Mouse (Mus musculus): Measurements from ENCODE around the gene Ankrd55. TPM values are rescaled to one million over a fixed set of nuclear protein-coding genes. Genes with fewer than 3 reads are reported as not detected.
"Not testable (repeated sequence)": the region's sequence is repeated elsewhere in the genome, so short reads cannot be mapped to it uniquely, and the experiment has no call there.

Ankrd55 gene
- total RNA-seq, 1 experiment, result 0.18 TPM

DNA sequence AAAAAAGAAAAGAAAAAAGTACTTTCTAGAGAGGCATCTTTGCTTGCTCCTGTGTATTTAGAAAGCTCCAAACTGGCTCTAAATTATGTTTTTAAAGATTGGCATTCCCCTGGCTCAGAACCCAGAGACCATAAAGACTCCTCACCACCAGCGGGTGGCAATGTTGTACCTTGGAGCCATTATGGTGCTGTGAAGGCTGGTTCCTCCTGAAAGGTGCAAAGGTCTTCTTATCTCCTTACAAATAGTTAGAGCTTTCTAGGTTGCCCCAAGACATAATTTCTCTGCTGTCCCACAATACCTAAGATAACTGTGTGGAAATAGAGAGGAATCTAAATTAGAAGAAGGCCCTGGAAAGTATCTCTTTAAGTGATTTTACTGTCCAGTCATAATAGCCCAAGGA is 20.4 kb downstream of the Ankrd55 start:
- no peak overlapping the region for H3K27ac ChIP-seq (ENCODE audit: insufficient read depth, low read depth, low read length, poor library complexity, severe bottlenecking)
- no peaks in the 10 kb centered on the region for H3K36me3 ChIP-seq (ENCODE audit: control insufficient read depth, insufficient read depth, low read length, poor library complexity, severe bottlenecking)
- peak; percentile 94 for TF ChIP-seq ZC3H11A (IDR thresholded peaks at IDR 0.05; ENCODE audit: borderline replicate concordance, low read depth, low read length)
- TF ChIP-seq ZNF384 (IDR thresholded peaks at IDR 0.05; ENCODE audit: low read depth, low read length), result no peak
- no peak for TF ChIP-seq MAFK (IDR thresholded peaks at IDR 0.05; ENCODE audit: insufficient read depth, low read depth, low read length)
- TF ChIP-seq HCFC1 (IDR thresholded peaks at IDR 0.05; ENCODE audit: borderline replicate concordance, insufficient read depth, low read length), result no peak
- TF ChIP-seq CHD2 (IDR thresholded peaks at IDR 0.05; ENCODE audit: low read depth, low read length), result no peak
- H3K9me3 ChIP-seq (ENCODE audit: control insufficient read depth, insufficient read depth, low read depth, low read length), result no peaks in the 10 kb centered on the region
- peak; percentile 45 for DNase-seq (ENCODE audit: low read depth, low spot score)
- in situ Hi-C loops (cut with MboI; ENCODE audit: low sequenced_read_pairs in 2 of 2, unreplicated experiment in 2 of 2), result loop anchor here in 1 of 2 experiments (10.0 kb wide), 1 partner anchor 196 kb away; no protein-coding TSS in a partner anchor
- H3K9ac ChIP-seq (ENCODE audit: insufficient read depth, low read depth, low read length, poor library complexity, severe bottlenecking), result no peak overlapping the region
- no peak overlapping the region for H3K4me3 ChIP-seq (ENCODE audit: insufficient read depth in 1 of 2, low read depth in 1 of 2, low read length in 2 of 2, poor library complexity in 1 of 2, severe bottlenecking in 1 of 2)
- no peaks in the 10 kb centered on the region for H3K4me1 ChIP-seq (ENCODE audit: control insufficient read depth in 2 of 2, insufficient read depth in 2 of 2, low read length in 2 of 2, poor library complexity in 1 of 2)

DNA sequence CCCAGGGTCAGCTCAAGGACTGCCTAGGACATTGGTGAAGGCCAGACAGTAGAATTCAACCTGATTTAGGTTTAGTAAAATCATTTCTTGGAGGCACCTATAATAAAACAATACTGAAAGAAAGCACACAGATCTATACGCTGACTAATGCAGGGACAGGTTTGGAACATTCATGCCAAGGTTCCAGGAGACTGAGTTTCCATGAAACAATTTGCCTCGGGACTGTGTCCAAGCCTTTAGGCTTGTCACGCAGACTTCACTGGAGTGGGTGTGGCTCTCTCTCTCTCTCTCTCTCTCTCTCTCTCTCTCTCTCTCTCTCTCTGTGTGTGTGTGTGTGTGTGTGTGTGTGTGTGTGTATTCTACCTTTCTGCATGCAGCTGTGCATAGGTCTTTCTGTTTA is 23.4 kb downstream of the Ankrd55 start:
- H3K4me1 ChIP-seq (ENCODE audit: control insufficient read depth in 2 of 2, insufficient read depth in 2 of 2, low read length in 2 of 2, poor library complexity in 1 of 2); H3K9me3 ChIP-seq (ENCODE audit: control insufficient read depth, insufficient read depth, low read depth, low read length); DNase-seq (ENCODE audit: low read depth, low spot score); H3K4me3 ChIP-seq (ENCODE audit: insufficient read depth in 1 of 2, low read depth in 1 of 2, low read length in 2 of 2, poor library complexity in 1 of 2, severe bottlenecking in 1 of 2); H3K27ac ChIP-seq (ENCODE audit: insufficient read depth, low read depth, low read length, poor library complexity, severe bottlenecking); H3K36me3 ChIP-seq (ENCODE audit: control insufficient read depth, insufficient read depth, low read length, poor library complexity, severe bottlenecking); H3K9ac ChIP-seq (ENCODE audit: insufficient read depth, low read depth, low read length, poor library complexity, severe bottlenecking): not testable (repeated sequence)
- in situ Hi-C loops (cut with MboI; ENCODE audit: low sequenced_read_pairs in 2 of 2, unreplicated experiment in 2 of 2), result loop anchor here in 1 of 2 experiments (10.0 kb wide), 1 partner anchor 193 kb away; no protein-coding TSS in a partner anchor

DNA sequence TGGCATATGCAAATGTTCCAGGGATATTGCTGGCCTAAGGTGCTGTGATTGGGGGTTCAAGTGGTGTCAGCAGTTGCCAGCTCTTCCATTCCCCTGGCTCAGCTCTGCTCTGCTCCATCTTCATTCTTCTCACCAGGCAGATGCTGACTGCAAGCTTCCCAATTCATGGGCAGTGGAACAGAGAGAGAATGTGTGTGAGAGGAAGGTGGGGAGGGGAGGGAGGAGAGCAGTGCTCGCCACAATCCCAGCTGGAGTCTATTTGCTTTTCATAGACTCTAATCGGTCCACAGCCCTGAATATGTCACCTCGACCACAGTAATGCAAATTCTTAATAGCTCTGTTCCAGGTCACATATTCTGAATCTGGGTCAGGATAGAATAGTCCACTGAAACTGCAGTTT is 27.2 kb downstream of the Ankrd55 start:
- H3K9ac ChIP-seq (ENCODE audit: insufficient read depth, low read depth, low read length, poor library complexity, severe bottlenecking), result no peak overlapping the region
- H3K9me3 ChIP-seq (ENCODE audit: control insufficient read depth, insufficient read depth, low read depth, low read length), result no peaks in the 10 kb centered on the region
- DNase-seq (ENCODE audit: low read depth, low spot score), result no peak
- no peaks in the 10 kb centered on the region for H3K36me3 ChIP-seq (ENCODE audit: control insufficient read depth, insufficient read depth, low read length, poor library complexity, severe bottlenecking)
- H3K4me1 ChIP-seq (ENCODE audit: control insufficient read depth in 2 of 2, insufficient read depth in 2 of 2, low read length in 2 of 2, poor library complexity in 1 of 2), result no peaks in the 10 kb centered on the region
- in situ Hi-C loops (cut with MboI; ENCODE audit: low sequenced_read_pairs in 2 of 2, unreplicated experiment in 2 of 2), result loop anchor here in 1 of 2 experiments (10.0 kb wide), 1 partner anchor 189 kb away; no protein-coding TSS in a partner anchor
- no peak for TF ChIP-seq MAFK (IDR thresholded peaks at IDR 0.05; ENCODE audit: insufficient read depth, low read depth, low read length)
- TF ChIP-seq CHD2 (IDR thresholded peaks at IDR 0.05; ENCODE audit: low read depth, low read length), result no peak
- TF ChIP-seq ZC3H11A (IDR thresholded peaks at IDR 0.05; ENCODE audit: borderline replicate concordance, low read depth, low read length), result no peak
- TF ChIP-seq HCFC1 (IDR thresholded peaks at IDR 0.05; ENCODE audit: borderline replicate concordance, insufficient read depth, low read length), result no peak
- TF ChIP-seq ZNF384 (IDR thresholded peaks at IDR 0.05; ENCODE audit: low read depth, low read length), result no peak
- H3K27ac ChIP-seq (ENCODE audit: insufficient read depth, low read depth, low read length, poor library complexity, severe bottlenecking), result no peak overlapping the region
- H3K4me3 ChIP-seq (ENCODE audit: insufficient read depth in 1 of 2, low read depth in 1 of 2, low read length in 2 of 2, poor library complexity in 1 of 2, severe bottlenecking in 1 of 2), result no peak overlapping the region

DNA sequence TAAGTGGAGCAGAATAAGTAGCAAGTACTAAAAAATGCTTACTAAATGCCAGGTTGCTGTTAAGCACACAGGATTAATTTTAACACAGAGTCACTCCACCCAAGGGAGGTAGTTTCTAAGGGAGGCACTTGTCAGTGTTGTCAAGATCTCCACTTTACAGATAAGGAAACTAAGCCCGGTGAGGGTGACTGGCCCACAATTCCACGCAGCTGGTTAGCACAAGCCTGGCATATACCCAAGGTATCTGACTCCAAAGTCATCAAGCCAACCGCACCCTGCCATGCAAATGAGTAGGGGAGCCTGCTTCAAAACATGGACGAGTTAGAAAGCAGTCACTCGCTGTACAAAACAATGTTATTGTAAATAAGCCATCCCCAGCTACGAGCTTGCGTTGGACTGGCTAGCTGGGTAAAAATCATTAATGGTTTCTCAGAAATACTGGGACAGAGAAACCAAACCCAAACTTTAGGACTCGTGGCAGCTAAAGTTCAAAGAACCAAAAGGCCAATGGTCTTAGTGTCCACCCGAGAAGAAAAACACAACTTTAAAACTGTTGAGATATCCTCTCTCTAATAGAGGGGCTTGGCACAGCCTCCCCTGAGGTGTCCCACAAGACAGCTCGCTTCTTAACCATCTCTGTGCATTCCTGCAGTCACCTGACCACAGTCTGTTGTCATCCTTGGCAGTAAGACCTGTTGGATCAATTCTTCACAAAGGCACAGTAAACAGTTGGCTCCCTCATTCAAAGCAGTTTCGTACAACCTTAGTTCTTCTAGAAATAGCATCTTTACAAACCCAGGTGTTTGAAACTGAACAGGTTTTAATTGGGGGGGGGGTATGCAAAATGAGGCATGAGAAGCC is 28.6 kb downstream of the Ankrd55 start:
- Histone ChIP-seq H3K9ac (ENCODE audit: insufficient read depth, low read depth, low read length, poor library complexity, severe bottlenecking) (no peak overlapping the region), H3K27ac (ENCODE audit: insufficient read depth, low read depth, low read length, poor library complexity, severe bottlenecking) (no peak overlapping the region), H3K4me3 (ENCODE audit: insufficient read depth in 1 of 2, low read depth in 1 of 2, low read length in 2 of 2, poor library complexity in 1 of 2, severe bottlenecking in 1 of 2) (no peak overlapping the region), H3K36me3 (ENCODE audit: control insufficient read depth, insufficient read depth, low read length, poor library complexity, severe bottlenecking) (no peaks in the 10 kb centered on the region), H3K9me3 (ENCODE audit: control insufficient read depth, insufficient read depth, low read depth, low read length) (no peaks in the 10 kb centered on the region), H3K4me1 (ENCODE audit: control insufficient read depth in 2 of 2, insufficient read depth in 2 of 2, low read length in 2 of 2, poor library complexity in 1 of 2) (no peaks in the 10 kb centered on the region)
- TF ChIP-seq MAFK (IDR thresholded peaks at IDR 0.05; ENCODE audit: insufficient read depth, low read depth, low read length), result no peak
- TF ChIP-seq ZC3H11A (IDR thresholded peaks at IDR 0.05; ENCODE audit: borderline replicate concordance, low read depth, low read length), result no peak
- TF ChIP-seq CHD2 (IDR thresholded peaks at IDR 0.05; ENCODE audit: low read depth, low read length), result no peak
- no peak for TF ChIP-seq HCFC1 (IDR thresholded peaks at IDR 0.05; ENCODE audit: borderline replicate concordance, insufficient read depth, low read length)
- no peak for TF ChIP-seq ZNF384 (IDR thresholded peaks at IDR 0.05; ENCODE audit: low read depth, low read length)
- in situ Hi-C loops (cut with MboI; ENCODE audit: low sequenced_read_pairs in 2 of 2, unreplicated experiment in 2 of 2), result loop anchor here in 1 of 2 experiments (10.0 kb wide), 1 partner anchor 188 kb away; no protein-coding TSS in a partner anchor
- no peak for DNase-seq (ENCODE audit: low read depth, low spot score)
